Mouse (Mus musculus): ENCODE data around the gene Sorl1. TPM values are rescaled to one million over a fixed set of nuclear protein-coding genes. Genes with fewer than 3 reads are reported as not detected.
A peak's percentile ranks its signal among the peaks of the same experiment; 100 is the strongest.

Sorl1 gene
- 17.9 and 21.4 TPM in 2 replicates for polyA plus RNA-seq (2014; fragmentation: Nextera tagmentation; extraction: Ambion mirVana)

DNA sequence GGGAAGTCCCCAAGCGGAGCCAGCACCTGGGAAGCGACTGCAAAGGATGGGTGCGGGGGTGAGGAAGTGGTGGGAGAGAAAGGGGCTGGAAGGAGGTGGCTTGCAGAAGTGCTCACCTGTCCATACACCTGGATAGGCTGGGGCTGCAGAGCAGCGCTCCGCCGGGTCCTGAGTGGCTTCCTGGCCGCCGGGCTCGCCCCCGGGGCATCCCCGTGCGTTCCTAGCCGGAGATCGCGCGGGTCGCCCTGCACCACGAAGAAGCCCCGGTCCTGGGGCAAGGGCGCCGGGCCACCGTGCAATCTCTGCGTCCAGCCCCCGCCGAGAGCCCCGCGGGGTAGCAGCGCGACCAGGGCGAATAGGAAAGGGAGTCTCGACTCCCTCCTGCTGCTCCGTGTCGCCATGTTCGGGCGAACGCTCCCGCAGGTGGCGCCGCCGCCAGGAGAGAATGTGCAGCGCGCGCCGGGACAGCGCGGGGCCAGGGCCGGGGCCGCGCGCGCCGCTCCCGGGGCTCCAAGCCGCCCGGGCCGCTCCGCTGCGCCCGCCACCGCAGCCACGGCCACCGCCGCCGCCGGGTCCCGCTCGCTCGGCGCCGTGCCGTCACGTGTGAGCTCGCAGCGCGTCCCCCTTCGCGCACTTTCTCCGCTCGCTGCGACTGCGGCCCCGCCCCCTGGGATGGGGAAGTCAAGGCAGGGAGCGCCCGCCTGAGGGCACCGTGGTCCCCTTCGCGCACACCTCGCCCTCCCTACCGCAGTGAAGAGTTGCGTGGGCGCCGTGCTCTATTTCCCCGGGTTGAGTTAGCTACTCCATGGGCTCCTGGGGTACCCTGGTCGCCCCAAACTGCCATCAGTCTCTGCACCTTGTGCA is at the start of gene Sorl1:
Sorl1 (minus strand) TSS at position 585 of the 864 bp plus-strand sequence.
- Histone ChIP-seq H3K9ac (peak within 1 kb of the TSS; percentile 90), H3K4me3 (replicated peaks; ENCODE audit: low read length) (peak within 1 kb of the TSS; percentile 71), H3K36me3 (replicated peaks; ENCODE audit: control insufficient read depth, insufficient read depth) (no peaks in the 10 kb centered on the region), H3K27me3 (ENCODE audit: control insufficient read depth, insufficient read depth, low read length) (no peaks in the 10 kb centered on the region), H3K27ac (peak within 1 kb of the TSS; percentile 75), H3K4me1 (replicated peaks; ENCODE audit: control insufficient read depth, insufficient read depth, low read length) (peaks cover 29% of the 10 kb centered on the region), H3K9me3 (ENCODE audit: control insufficient read depth, low read length) (no peaks in the 10 kb centered on the region), H3K4me2 (replicated peaks) (peak within 1 kb of the TSS; percentile 91)
- ATAC-seq (ENCODE audit: low FRiP score) (peak; percentile 83), DNase-seq (ENCODE audit: low spot score) (peak; percentile 67)
- under 1% methylated on average over 51 of the region's 94 CpGs for WGBS

DNA sequence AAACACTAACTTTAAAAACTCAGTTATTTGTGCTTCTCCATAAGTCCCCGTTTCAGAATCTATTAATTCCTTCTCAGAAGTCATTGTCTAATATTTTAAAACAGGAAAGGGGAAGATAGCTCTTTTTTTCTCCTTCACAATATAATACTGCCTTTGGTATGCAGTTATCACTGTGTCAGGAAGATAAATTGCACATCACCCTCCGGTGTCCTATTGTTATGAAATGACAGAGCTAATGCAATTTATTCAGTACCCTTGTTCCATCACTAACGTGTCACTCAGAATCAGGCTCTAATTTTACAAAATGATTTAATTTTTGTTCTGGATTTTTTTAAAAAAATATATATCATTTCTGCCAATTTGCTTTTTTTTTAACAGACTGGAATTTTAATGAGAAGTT is 49.7 kb upstream of the Sorl1 start:
- no peak overlapping the region for H3K4me2 ChIP-seq (replicated peaks)
- WGBS: 37% methylated on average over 3 of the region's 3 CpGs
- DNase-seq (ENCODE audit: low spot score) (no peak), ATAC-seq (ENCODE audit: low FRiP score) (no peak)
- H3K9me3 ChIP-seq (ENCODE audit: control insufficient read depth, low read length): no peaks in the 10 kb centered on the region
- H3K27ac ChIP-seq: no peak overlapping the region
- H3K36me3 ChIP-seq (replicated peaks; ENCODE audit: control insufficient read depth, insufficient read depth): no peaks in the 10 kb centered on the region
- H3K4me1 ChIP-seq (replicated peaks; ENCODE audit: control insufficient read depth, insufficient read depth, low read length): 0 out of 2 replicates have a peak, but pooled peaks cover under 1% of the 10 kb centered on the region
- H3K27me3 ChIP-seq (ENCODE audit: control insufficient read depth, insufficient read depth, low read length): no peaks in the 10 kb centered on the region
- H3K4me3 ChIP-seq (replicated peaks; ENCODE audit: low read length): no peak overlapping the region
- H3K9ac ChIP-seq: no peak overlapping the region

DNA sequence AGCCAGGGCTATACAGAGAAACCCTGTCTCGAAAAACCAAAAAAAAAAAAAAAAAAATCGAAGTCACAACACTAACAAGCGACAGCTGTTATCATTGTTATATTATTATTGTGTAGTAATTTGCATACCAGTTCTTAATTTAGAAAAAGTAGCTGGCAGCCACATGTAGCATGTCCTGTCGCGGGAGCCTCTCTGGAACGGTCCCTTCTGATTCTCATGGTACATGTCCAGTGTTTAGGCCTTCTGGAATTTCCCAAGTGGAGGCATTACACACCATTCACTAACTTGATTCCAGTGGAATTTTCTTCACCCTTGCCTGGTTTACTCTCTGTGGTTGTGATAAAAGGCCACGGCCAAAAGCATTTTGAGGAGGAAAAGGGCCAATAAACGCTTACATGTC is 45.4 kb upstream of the Sorl1 start:
- no peak overlapping the region for H3K27ac ChIP-seq
- no peak overlapping the region for H3K9ac ChIP-seq
- H3K9me3 ChIP-seq (ENCODE audit: control insufficient read depth, low read length): no peaks in the 10 kb centered on the region
- DNase-seq (ENCODE audit: low spot score): no peak
- H3K4me1 ChIP-seq (replicated peaks; ENCODE audit: control insufficient read depth, insufficient read depth, low read length): no peaks in the 10 kb centered on the region
- H3K36me3 ChIP-seq (replicated peaks; ENCODE audit: control insufficient read depth, insufficient read depth): no peaks in the 10 kb centered on the region
- no peak overlapping the region for H3K4me3 ChIP-seq (replicated peaks; ENCODE audit: low read length)
- 87% methylated on average over 8 of the region's 8 CpGs for WGBS
- H3K4me2 ChIP-seq (replicated peaks): no peak overlapping the region
- H3K27me3 ChIP-seq (ENCODE audit: control insufficient read depth, insufficient read depth, low read length): no peaks in the 10 kb centered on the region
- ATAC-seq (ENCODE audit: low FRiP score): no peak

DNA sequence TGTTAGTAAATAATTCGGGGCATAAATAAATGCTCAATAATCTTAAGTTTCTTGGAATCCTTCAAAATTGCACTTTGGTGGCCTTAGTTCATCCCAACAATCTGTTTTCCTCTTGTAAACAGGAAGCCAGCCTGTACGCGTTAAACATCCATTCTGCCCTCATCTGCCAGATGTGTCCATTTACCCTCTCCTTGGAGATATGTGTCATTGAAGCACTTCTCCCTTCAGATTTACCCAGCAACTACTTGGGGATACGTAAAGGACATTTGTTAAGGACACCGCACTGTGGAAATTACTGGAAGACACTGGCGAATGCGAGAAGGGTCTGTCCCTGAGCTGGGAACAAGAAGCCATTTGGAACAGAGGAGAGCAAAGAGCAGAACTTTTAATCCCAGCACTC is 44.9 kb upstream of the Sorl1 start:
- H3K27ac ChIP-seq: no peak overlapping the region
- ATAC-seq (ENCODE audit: low FRiP score): no peak
- H3K9ac ChIP-seq: no peak overlapping the region
- no peak overlapping the region for H3K4me2 ChIP-seq (replicated peaks)
- H3K9me3 ChIP-seq (ENCODE audit: control insufficient read depth, low read length): no peaks in the 10 kb centered on the region
- H3K4me3 ChIP-seq (replicated peaks; ENCODE audit: low read length): no peak overlapping the region
- no peaks in the 10 kb centered on the region for H3K4me1 ChIP-seq (replicated peaks; ENCODE audit: control insufficient read depth, insufficient read depth, low read length)
- no peaks in the 10 kb centered on the region for H3K36me3 ChIP-seq (replicated peaks; ENCODE audit: control insufficient read depth, insufficient read depth)
- WGBS: 90% methylated on average over 7 of the region's 7 CpGs
- no peak for DNase-seq (ENCODE audit: low spot score)
- H3K27me3 ChIP-seq (ENCODE audit: control insufficient read depth, insufficient read depth, low read length): no peaks in the 10 kb centered on the region

DNA sequence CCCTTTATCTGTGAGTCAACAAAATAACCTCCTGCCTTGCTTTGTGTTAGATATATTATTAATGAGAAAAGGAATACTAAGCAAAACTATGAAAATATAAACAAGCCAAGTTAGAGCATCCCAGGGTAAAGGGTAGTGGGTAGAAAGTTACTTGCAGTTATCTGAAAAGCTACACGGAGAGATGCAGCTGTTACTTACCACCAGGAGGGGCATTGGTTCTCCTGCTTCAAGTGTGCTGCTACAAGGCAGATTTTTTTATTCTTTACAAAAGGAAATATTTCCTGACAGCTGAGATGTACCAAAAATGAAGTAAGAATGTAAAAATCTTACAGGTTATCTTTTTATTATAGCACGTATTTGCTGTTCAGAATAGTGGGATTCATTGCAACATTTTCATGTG is 40.8 kb upstream of the Sorl1 start:
- DNase-seq (ENCODE audit: low spot score) (no peak), ATAC-seq (ENCODE audit: low FRiP score) (no peak)
- no peaks in the 10 kb centered on the region for H3K9me3 ChIP-seq (ENCODE audit: control insufficient read depth, low read length)
- H3K27ac ChIP-seq: no peak overlapping the region
- no peak overlapping the region for H3K9ac ChIP-seq
- 74% methylated on average over 2 of the region's 2 CpGs for WGBS
- H3K4me2 ChIP-seq (replicated peaks): no peak overlapping the region
- H3K4me3 ChIP-seq (replicated peaks; ENCODE audit: low read length): no peak overlapping the region
- H3K36me3 ChIP-seq (replicated peaks; ENCODE audit: control insufficient read depth, insufficient read depth): no peaks in the 10 kb centered on the region
- H3K27me3 ChIP-seq (ENCODE audit: control insufficient read depth, insufficient read depth, low read length): no peaks in the 10 kb centered on the region
- H3K4me1 ChIP-seq (replicated peaks; ENCODE audit: control insufficient read depth, insufficient read depth, low read length): no peaks in the 10 kb centered on the region

DNA sequence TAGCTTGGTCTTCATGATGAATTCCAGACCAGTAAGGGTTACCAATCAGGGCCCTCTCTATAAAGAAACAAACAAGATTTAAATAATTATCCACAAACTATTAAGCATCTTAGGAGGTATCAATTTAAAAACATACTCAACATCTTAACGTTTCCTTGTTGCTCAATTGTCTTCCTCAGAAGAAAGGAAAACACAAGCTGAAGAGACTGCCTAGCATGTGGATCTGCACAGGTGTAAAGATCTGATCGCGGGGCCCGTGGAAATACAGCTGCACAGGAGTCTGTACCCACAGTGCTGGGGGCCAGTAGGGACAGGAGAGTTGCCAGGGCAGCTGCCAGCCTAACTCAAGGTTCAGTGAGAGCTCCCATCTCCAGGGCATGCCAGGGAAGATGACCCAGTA is 38.9 kb upstream of the Sorl1 start:
- H3K9me3 ChIP-seq (ENCODE audit: control insufficient read depth, low read length): no peaks in the 10 kb centered on the region
- H3K4me2 ChIP-seq (replicated peaks): no peak overlapping the region
- DNase-seq (ENCODE audit: low spot score) (no peak), ATAC-seq (ENCODE audit: low FRiP score) (no peak)
- 94% methylated on average over 4 of the region's 4 CpGs for WGBS
- no peak overlapping the region for H3K9ac ChIP-seq
- no peaks in the 10 kb centered on the region for H3K4me1 ChIP-seq (replicated peaks; ENCODE audit: control insufficient read depth, insufficient read depth, low read length)
- H3K27ac ChIP-seq: no peak overlapping the region
- no peak overlapping the region for H3K4me3 ChIP-seq (replicated peaks; ENCODE audit: low read length)
- no peaks in the 10 kb centered on the region for H3K36me3 ChIP-seq (replicated peaks; ENCODE audit: control insufficient read depth, insufficient read depth)
- no peaks in the 10 kb centered on the region for H3K27me3 ChIP-seq (ENCODE audit: control insufficient read depth, insufficient read depth, low read length)

DNA sequence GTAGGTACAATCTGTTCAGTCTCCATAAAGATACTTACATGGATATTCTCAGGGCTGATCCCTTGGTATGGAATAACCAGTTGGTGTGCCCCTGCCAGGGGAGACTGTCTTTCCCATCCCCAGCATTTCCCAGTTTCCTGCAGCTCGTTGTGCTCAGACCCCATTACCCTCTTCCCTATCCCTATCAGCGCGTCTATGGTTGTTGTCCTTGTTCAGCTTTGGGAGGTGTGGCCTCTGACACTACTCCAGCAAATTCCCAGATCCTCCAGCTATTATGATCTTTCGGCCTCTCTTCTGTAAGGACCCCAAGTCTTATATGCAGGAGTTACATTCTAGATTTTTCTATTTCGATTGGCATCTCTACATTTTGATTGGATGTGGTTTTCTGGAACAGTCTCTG is 35.3 kb upstream of the Sorl1 start:
- no peak overlapping the region for H3K4me2 ChIP-seq (replicated peaks)
- H3K27me3 ChIP-seq (ENCODE audit: control insufficient read depth, insufficient read depth, low read length): no peaks in the 10 kb centered on the region
- H3K9ac ChIP-seq: no peak overlapping the region
- H3K9me3 ChIP-seq (ENCODE audit: control insufficient read depth, low read length): no peaks in the 10 kb centered on the region
- H3K27ac ChIP-seq: no peak overlapping the region
- no peaks in the 10 kb centered on the region for H3K36me3 ChIP-seq (replicated peaks; ENCODE audit: control insufficient read depth, insufficient read depth)
- 83% methylated on average over 5 of the region's 5 CpGs for WGBS
- no peak for ATAC-seq (ENCODE audit: low FRiP score)
- H3K4me1 ChIP-seq (replicated peaks; ENCODE audit: control insufficient read depth, insufficient read depth, low read length): no peaks in the 10 kb centered on the region
- no peak overlapping the region for H3K4me3 ChIP-seq (replicated peaks; ENCODE audit: low read length)
- DNase-seq (ENCODE audit: low spot score): no peak

DNA sequence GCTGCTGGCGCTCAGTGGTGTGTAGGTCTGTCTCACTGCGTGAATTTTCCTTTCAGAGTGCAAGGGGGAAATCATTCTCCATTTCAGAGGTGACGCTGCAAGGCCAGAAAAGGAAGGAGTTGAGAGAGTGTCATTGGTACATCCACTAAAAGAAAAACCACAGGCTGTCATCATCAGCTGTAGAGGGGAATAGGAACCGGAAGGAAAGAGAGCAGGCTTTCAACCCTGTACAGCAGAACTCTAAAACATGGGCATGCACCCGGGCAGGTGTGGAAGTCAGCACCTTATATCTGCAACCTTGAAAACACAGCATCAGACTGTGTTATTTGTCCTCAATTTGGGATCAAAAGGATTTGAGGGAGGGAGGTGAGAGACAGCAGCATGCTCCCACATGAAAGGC is 34.6 kb upstream of the Sorl1 start:
- H3K9me3 ChIP-seq (ENCODE audit: control insufficient read depth, low read length): no peaks in the 10 kb centered on the region
- DNase-seq (ENCODE audit: low spot score) (no peak), ATAC-seq (ENCODE audit: low FRiP score) (no peak)
- H3K36me3 ChIP-seq (replicated peaks; ENCODE audit: control insufficient read depth, insufficient read depth): no peaks in the 10 kb centered on the region
- no peaks in the 10 kb centered on the region for H3K27me3 ChIP-seq (ENCODE audit: control insufficient read depth, insufficient read depth, low read length)
- H3K4me2 ChIP-seq (replicated peaks): no peak overlapping the region
- no peak overlapping the region for H3K4me3 ChIP-seq (replicated peaks; ENCODE audit: low read length)
- H3K27ac ChIP-seq: no peak overlapping the region
- no peaks in the 10 kb centered on the region for H3K4me1 ChIP-seq (replicated peaks; ENCODE audit: control insufficient read depth, insufficient read depth, low read length)
- H3K9ac ChIP-seq: no peak overlapping the region
- WGBS: 83% methylated on average over 5 of the region's 5 CpGs

DNA sequence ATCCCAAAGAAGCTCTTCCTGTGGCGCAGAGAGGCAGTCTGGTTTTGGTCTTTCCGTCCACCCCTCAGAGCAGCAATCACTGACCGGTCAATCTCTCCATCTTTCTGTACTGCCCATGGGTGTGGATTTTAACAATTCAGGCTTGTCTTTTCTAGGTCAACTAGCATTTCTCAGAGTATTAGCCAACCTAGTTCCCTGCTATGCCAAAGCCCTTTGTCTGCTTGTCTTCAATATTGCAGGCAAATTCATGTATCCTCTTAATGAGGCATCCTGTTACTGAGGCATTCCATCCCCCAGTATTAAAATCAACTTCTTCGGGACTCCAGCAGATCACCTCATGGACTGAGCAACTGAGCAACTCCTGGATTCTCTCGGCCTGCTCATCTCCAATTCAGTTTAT is 33.9 kb upstream of the Sorl1 start:
- no peak overlapping the region for H3K4me3 ChIP-seq (replicated peaks; ENCODE audit: low read length)
- H3K27me3 ChIP-seq (ENCODE audit: control insufficient read depth, insufficient read depth, low read length): no peaks in the 10 kb centered on the region
- no peak overlapping the region for H3K4me2 ChIP-seq (replicated peaks)
- H3K36me3 ChIP-seq (replicated peaks; ENCODE audit: control insufficient read depth, insufficient read depth): no peaks in the 10 kb centered on the region
- ATAC-seq (ENCODE audit: low FRiP score) (no peak), DNase-seq (ENCODE audit: low spot score) (no peak)
- 93% methylated on average over 5 of the region's 5 CpGs for WGBS
- no peak overlapping the region for H3K9ac ChIP-seq
- H3K9me3 ChIP-seq (ENCODE audit: control insufficient read depth, low read length): no peaks in the 10 kb centered on the region
- no peaks in the 10 kb centered on the region for H3K4me1 ChIP-seq (replicated peaks; ENCODE audit: control insufficient read depth, insufficient read depth, low read length)
- no peak overlapping the region for H3K27ac ChIP-seq

All from hindbrain, embryonic 14.5 days (tissue).